Mouse (Mus musculus) C2C12 (cell line): Measurements from ENCODE around the gene Olfr1058. TPM values are rescaled to one million over a fixed set of nuclear protein-coding genes. Genes with fewer than 3 reads are reported as not detected.
"Not testable (repeated sequence)": the region's sequence is repeated elsewhere in the genome, so short reads cannot be mapped to it uniquely, and the experiment has no call there.

ENCODE experiments used
- H3K27me3 ChIP-seq: one replicate; pipeline ENCODE4 v1.6.1; 2011; ENCODE audit not compliant: control insufficient read depth, insufficient read depth, insufficient read length
- H3K36me3 ChIP-seq: one replicate; pipeline ENCODE4 v1.6.1; 2011; ENCODE audit not compliant: control insufficient read depth, insufficient read depth
- H3K4me3 ChIP-seq: one replicate; pipeline ENCODE4 v1.5.1; 2011; ENCODE audit warnings: mild to moderate bottlenecking, control low read depth; ENCODE audit not compliant: poor library complexity, insufficient read depth, severe bottlenecking
- H3K79me2 ChIP-seq: one replicate; pipeline ENCODE4 v1.6.1; 2011; ENCODE audit not compliant: control insufficient read depth, insufficient read depth
- H3K79me3 ChIP-seq: one replicate; pipeline ENCODE4 v1.6.1; 2011; ENCODE audit warnings: low read depth, control low read depth
- H3ac ChIP-seq: one replicate; pipeline ENCODE3; 2011; ENCODE audit warnings: low read depth; ENCODE audit not compliant: control insufficient read depth, insufficient read length
- CEBPB ChIP-seq: IDR thresholded peaks from one replicate; pipeline ENCODE4 v1.6.1; 2011; ENCODE audit warnings: low read depth, mild to moderate bottlenecking, control low read depth, moderate library complexity
- CTCF ChIP-seq: IDR thresholded peaks from one replicate; pipeline ENCODE4 v1.5.1; 2011; ENCODE audit not compliant: control insufficient read depth, insufficient read depth, insufficient read length
- FOSL1 ChIP-seq: IDR thresholded peaks from one replicate; pipeline ENCODE4 v1.8.0; 2011; ENCODE audit warnings: mild to moderate bottlenecking, low read length; ENCODE audit not compliant: poor library complexity, insufficient read depth, severe bottlenecking
- MAX ChIP-seq: IDR thresholded peaks from one replicate; pipeline ENCODE4 v1.6.1; 2011; ENCODE audit warnings: mild to moderate bottlenecking, control low read depth
- MYOD1 ChIP-seq: IDR thresholded peaks from one replicate; pipeline ENCODE4 v1.6.1; 2011; ENCODE audit warnings: low read depth; ENCODE audit not compliant: control insufficient read depth, insufficient read length
- MYOG ChIP-seq: IDR thresholded peaks from one replicate; pipeline ENCODE4 v1.6.1; 2011; ENCODE audit not compliant: control insufficient read depth, insufficient read length; ENCODE audit errors: extremely low read depth
- USF1 ChIP-seq: IDR thresholded peaks from one replicate; pipeline ENCODE4 v1.6.1; 2011; ENCODE audit warnings: low read depth, mild to moderate bottlenecking, control low read depth, moderate library complexity
- long read RNA-seq, 2 experiments: library from polyadenylated mRNA; unstranded; transcript quantifications; one replicate each; pipeline ENCODE4 v2.0.0; 2019 to 2020
- polyA plus RNA-seq: library from polyadenylated mRNA; unstranded; fragments of >200 nt; fragmentation: generic; extraction: Trizol; gene quantifications from one replicate; pipeline ENCODE4 v1.2.1, GENCODE M21; 2012; ENCODE audit warnings: missing spikeins

Gene Olfr1058
- polyA plus RNA-seq = not detected
- long read RNA-seq, experiment 1 = 0 reads
- long read RNA-seq, experiment 2 = 0 reads

DNA sequence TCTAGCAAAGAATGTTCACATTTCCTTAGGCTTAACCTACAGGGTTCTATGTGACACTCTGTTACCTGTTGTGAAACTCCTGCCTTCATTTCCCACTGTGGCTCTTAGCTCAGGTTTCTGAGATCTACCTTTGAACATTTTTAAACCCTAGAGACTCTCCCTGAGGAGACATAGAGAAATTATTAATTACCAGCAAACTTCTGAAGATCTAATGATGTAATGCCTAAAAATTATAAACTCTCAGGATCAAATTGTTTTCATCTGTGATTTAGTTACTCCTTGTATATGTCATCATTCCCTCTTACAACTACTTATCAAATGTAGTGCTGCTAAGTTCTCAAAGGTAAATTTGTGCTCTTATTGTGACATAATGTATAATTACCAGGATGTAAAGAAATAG, at the start of gene Olfr1058:
TSS of gene Olfr1058 (minus strand) at position 101 of the 400 bp plus-strand sequence.
- H3K27me3 ChIP-seq, H3ac ChIP-seq, H3K79me2 ChIP-seq, H3K79me3 ChIP-seq, H3K36me3 ChIP-seq, H3K4me3 ChIP-seq: not testable (repeated sequence)

DNA sequence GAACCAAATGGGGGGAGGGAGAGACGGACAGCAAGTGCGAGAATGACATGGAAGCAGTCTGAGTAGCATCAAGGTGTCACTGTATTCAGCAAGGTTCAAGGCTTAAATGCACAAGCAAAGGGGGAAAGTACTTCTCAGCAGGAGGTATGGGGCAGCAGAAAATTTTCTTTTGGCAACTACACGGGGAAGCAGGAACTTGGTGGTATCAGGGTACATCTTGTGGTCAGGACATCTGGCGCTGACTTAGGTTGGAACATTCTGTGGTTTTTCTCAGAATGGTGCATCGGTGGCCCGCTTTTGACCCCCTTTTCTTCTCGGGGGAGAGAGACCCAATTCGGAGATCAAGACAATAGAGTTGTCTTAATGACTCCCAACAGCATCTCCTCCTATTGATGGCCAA, 40.1 kb upstream of the Olfr1058 start:
- not testable (repeated sequence) for H3K27me3 ChIP-seq, H3K36me3 ChIP-seq, H3K79me3 ChIP-seq, H3K4me3 ChIP-seq, H3ac ChIP-seq, H3K79me2 ChIP-seq

DNA sequence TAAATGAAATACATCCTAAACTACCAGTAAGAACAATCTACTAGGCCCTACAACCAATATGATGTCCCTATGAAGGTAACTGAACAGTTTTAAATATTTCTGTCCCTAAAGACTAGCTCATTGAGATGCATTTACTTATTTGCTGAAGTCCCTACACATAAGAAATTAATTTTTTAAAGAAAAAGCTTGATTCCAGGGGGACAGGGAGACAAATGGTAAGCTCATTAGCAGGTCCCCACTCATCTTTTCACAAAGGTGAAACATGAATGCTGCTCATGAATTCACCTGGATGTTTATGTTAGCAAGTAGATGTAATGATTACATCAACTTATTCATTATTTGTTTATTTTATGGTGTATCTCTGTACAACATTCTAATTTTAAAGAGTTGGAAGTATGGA, 38.3 kb upstream of the Olfr1058 start, which contains the start of gene Olfr1062:
TSS of gene Olfr1062 (minus strand) at position 101 of the 400 bp plus-strand sequence.
- not testable (repeated sequence) for H3K79me2 ChIP-seq, H3K79me3 ChIP-seq, H3K36me3 ChIP-seq, H3K4me3 ChIP-seq, H3K27me3 ChIP-seq, H3ac ChIP-seq

DNA sequence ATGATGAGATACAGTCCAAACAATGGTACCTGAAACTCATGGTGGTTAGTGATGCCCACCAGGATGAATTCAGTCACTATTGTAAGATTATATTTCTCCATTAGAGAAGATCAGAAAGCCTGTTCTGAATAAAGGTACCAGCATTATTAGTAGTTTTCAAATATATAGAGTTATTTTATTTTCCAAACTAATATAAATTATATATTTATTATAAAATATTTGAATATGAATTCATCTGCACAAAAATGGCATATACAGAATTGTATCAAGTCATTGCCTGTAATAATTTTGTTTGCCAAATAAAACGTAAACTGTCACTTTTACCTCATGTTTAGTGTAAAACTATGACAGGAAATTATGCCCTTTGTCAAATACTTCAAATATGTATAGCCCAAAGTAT, 25.6 kb upstream of the Olfr1058 start, which contains the start of gene Olfr1061:
TSS of gene Olfr1061 (minus strand) at position 101 of the 400 bp plus-strand sequence.
- Histone ChIP-seq H3K79me2 (no peaks in the 10 kb centered on the region), H3ac (no peak within 1 kb of the TSS), H3K4me3 (no peak within 1 kb of the TSS), H3K27me3 (no peaks in the 10 kb centered on the region), H3K36me3 (no peaks in the 10 kb centered on the region), H3K79me3 (no peaks in the 10 kb centered on the region)
- TF ChIP-seq MYOD1 = no peak
- TF ChIP-seq USF1 = no peak
- no peak for TF ChIP-seq FOSL1
- TF ChIP-seq MYOG = no peak
- TF ChIP-seq CTCF = no peak
- no peak for TF ChIP-seq CEBPB
- no peak for TF ChIP-seq MAX

DNA sequence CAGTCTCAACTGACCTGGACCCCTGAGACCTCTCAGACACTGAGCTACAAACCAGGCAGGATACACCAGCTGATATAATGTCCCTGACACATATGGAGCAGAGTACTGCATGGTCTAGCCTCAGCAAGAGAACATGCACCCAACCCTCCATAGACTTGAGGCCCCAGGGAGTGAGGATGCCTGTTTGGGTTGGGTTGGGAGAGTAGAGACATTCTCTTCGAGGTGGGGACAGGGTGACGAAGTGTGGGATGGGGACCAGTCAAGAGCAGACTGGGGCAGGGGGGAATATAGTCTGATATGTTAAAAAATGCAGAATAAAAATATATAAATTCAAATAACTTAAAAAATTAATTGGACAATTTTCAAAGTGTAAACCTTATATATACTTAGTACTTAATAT, 6.8 kb upstream of the Olfr1058 start:
- no peaks in the 10 kb centered on the region for H3K79me2 ChIP-seq
- no peaks in the 10 kb centered on the region for H3K36me3 ChIP-seq
- no peaks in the 10 kb centered on the region for H3K27me3 ChIP-seq
- H3ac ChIP-seq = no peak overlapping the region
- no peak overlapping the region for H3K4me3 ChIP-seq
- TF ChIP-seq USF1 = no peak
- no peak for TF ChIP-seq MYOG
- TF ChIP-seq MAX = no peak
- TF ChIP-seq MYOD1 = no peak
- TF ChIP-seq FOSL1 = no peak
- no peak for TF ChIP-seq CEBPB
- no peak for TF ChIP-seq CTCF
- H3K79me3 ChIP-seq = no peaks in the 10 kb centered on the region

DNA sequence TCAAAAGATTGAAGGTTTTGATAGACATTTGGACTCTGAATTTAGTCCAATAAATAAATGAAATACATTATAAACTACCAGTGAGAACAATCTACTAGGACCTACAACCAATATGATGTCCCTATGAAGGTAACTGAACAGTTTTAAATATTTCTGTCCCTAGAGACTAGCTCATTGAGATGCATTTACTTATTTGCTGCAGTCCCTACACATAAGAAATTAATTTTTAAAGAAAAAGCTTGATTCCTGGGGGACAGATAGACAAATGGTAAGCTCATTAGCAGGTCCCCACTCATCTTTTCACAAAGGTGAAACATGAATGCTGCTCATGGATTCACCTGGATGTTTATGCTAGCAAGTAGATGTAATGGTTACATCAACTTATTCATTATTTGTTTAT, 10.1 kb downstream of the Olfr1058 start, which contains the start of gene Olfr1057:
TSS of gene Olfr1057 (minus strand) at position 101 of the 400 bp plus-strand sequence.
- no peaks in the 10 kb centered on the region for H3K79me2 ChIP-seq
- no peak within 1 kb of the TSS for H3ac ChIP-seq
- H3K36me3 ChIP-seq = no peaks in the 10 kb centered on the region
- no peak for TF ChIP-seq MAX
- TF ChIP-seq FOSL1 = no peak
- TF ChIP-seq CEBPB = no peak
- no peak for TF ChIP-seq CTCF
- no peak for TF ChIP-seq MYOG
- no peak for TF ChIP-seq USF1
- TF ChIP-seq MYOD1 = no peak
- no peaks in the 10 kb centered on the region for H3K27me3 ChIP-seq
- H3K79me3 ChIP-seq = no peaks in the 10 kb centered on the region
- H3K4me3 ChIP-seq = no peak within 1 kb of the TSS

DNA sequence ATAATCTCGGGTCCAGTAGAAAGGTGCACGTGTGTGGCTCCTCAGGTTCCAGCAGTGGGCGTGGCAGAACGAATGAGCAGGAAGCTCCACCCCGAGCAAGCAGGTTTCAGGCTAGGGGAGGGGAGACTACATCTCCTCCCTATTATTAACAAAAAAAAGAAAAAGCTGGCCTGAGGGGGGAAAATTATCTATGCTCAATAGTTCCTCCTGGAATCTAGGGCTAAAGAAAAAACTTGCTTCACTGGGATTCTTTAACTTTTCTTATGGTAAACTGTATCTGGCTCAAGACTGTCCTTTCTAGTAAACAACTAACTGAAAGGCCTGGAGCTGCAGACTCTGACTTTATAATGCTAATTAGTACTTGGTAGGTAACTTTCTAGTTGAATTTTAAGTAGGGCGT, 22.0 kb downstream of the Olfr1058 start:
- H3K27me3 ChIP-seq, H3K79me3 ChIP-seq, H3K4me3 ChIP-seq, H3ac ChIP-seq, H3K79me2 ChIP-seq, H3K36me3 ChIP-seq: not testable (repeated sequence)
